Mouse (Mus musculus) CD4-positive, CD25-positive, alpha-beta regulatory T cell, adult 9 weeks (primary cell): ENCODE measurements around the gene Hmcn1. TPM values are rescaled to one million over a fixed set of nuclear protein-coding genes. Genes with fewer than 3 reads are reported as not detected.

ENCODE experiments used
- polyA plus RNA-seq: library from polyadenylated mRNA; unstranded; fragments of 100-300 nt; shearing (Covaris generic); gene quantifications from one replicate; pipeline ENCODE4 v1.2.1, GENCODE M21; 2017

Gene Hmcn1
- polyA plus RNA-seq: 0.27 TPM

GRCm38 (mm10) chr1:150993162-150994064 is at the start of gene Hmcn1:
TSS of gene Hmcn1 (minus strand) at chr1:150993435.

Other genes with a start within 250 kb of the Hmcn1 start
- not detected for gene Gm47985, start 189.1 kb upstream of the Hmcn1 start, polyA plus RNA-seq
- 0.16 TPM for gene Gm8947, start 198.9 kb upstream of the Hmcn1 start, polyA plus RNA-seq
- not detected for gene Gm47995, start 205.0 kb upstream of the Hmcn1 start, polyA plus RNA-seq
- not detected for gene 3110040M04Rik, start 210.7 kb upstream of the Hmcn1 start, polyA plus RNA-seq
- not detected for gene Gm47996, start 216.7 kb upstream of the Hmcn1 start, polyA plus RNA-seq